Mouse (Mus musculus) lung, adult 2 months (tissue): ENCODE results near the gene Setd5. TPM values are rescaled to one million over a fixed set of nuclear protein-coding genes. Genes with fewer than 3 reads are reported as not detected.
A peak's percentile ranks its signal among the peaks of the same experiment; 100 is the strongest.

ENCODE experiments used
- DNase-seq: peaks from one replicate; pipeline ENCODE4 v3.0.0; 2022
- H3K4me1 ChIP-seq: fragments of 200-500 bp; 2 replicates; pipeline ENCODE4 v1.6.1; 2011; ENCODE audit warnings: low read length; ENCODE audit not compliant: control insufficient read depth, insufficient read depth
- H3K4me3 ChIP-seq: fragments of 200-500 bp; replicated peaks from 2 replicates; pipeline ENCODE3; 2011; ENCODE audit warnings: low read depth, mild to moderate bottlenecking, control low read depth, low read length; ENCODE audit errors: extremely low read depth
- CTCF ChIP-seq: fragments of 200-500 bp; IDR thresholded peaks from 2 replicates; pipeline ENCODE4 v1.5.1; 2011; ENCODE audit warnings: mild to moderate bottlenecking, low read length, control low read depth; ENCODE audit not compliant: insufficient read depth
- POLR2A ChIP-seq: fragments of 200-500 bp; IDR thresholded peaks from 2 replicates; pipeline ENCODE4 v1.6.1; 2011; ENCODE audit warnings: low read depth, mild to moderate bottlenecking, control low read depth, low read length, borderline replicate concordance; ENCODE audit errors: extremely low read depth
- WGBS: fragments of 180-500 bp; shearing (Covaris S2); methylation state at CpG from one replicate; pipeline ENCODE4 v1.1.7; 2018; 5-methylcytosine and 5-hydroxymethylcytosine counted together
- polyA plus RNA-seq: library from polyadenylated mRNA; depleted of rRNA; stranded (reverse); fragments of >200 nt; gene quantifications from 2 replicates; pipeline ENCODE4 v1.2.3, GENCODE M21; 2012

Setd5 gene
- polyA plus RNA-seq, 1 experiment: 30.6 TPM

GRCm38 (mm10) chr6:113172568-113172967, 95.4 kb downstream of the Setd5 start:
- H3K4me1 ChIP-seq: no peaks in the 10 kb centered on the region
- no peak overlapping the region for H3K4me3 ChIP-seq
- WGBS: 73% methylated on average over 1 of the region's 1 CpGs
- DNase-seq: peak; percentile 60
- TF ChIP-seq CTCF (peak; percentile 69), POLR2A (no peak)

GRCm38 (mm10) chr6:113175469-113175868, 98.3 kb downstream of the Setd5 start:
- no peaks in the 10 kb centered on the region for H3K4me1 ChIP-seq
- DNase-seq: no peak
- no peak overlapping the region for H3K4me3 ChIP-seq
- 89% methylated on average over 3 of the region's 3 CpGs for WGBS
- no peak for TF ChIP-seq CTCF
- TF ChIP-seq POLR2A: no peak

- Histone ChIP-seq H3K4me3 (no peak overlapping the region), H3K4me1 (no peaks in the 10 kb centered on the region)
- 85% methylated on average over 8 of the region's 8 CpGs for WGBS
- TF ChIP-seq CTCF: no peak
- no peak for TF ChIP-seq POLR2A
- no peak for DNase-seq
Measured at GRCm38 (mm10) chr6:113176613-113177012, 99.4 kb downstream of the Setd5 start.

- no peak for DNase-seq
- WGBS: 22% methylated on average over 14 of the region's 14 CpGs
- Histone ChIP-seq H3K4me3 (no peak overlapping the region), H3K4me1 (no peaks in the 10 kb centered on the region)
- TF ChIP-seq CTCF (no peak), POLR2A (no peak)
Measured at GRCm38 (mm10) chr6:113178286-113179194, 101.4 kb downstream of the Setd5 start.

- WGBS: 41% methylated on average over 4 of the region's 4 CpGs
- H3K4me3 ChIP-seq: no peak overlapping the region
- no peak for DNase-seq
Measured at GRCm38 (mm10) chr6:113179195-113179733, 102.1 kb downstream of the Setd5 start.

GRCm38 (mm10) chr6:113184163-113184562, 107.0 kb downstream of the Setd5 start:
- no peak overlapping the region for H3K4me3 ChIP-seq
- 49% methylated on average over 9 of the region's 9 CpGs for WGBS
- no peaks in the 10 kb centered on the region for H3K4me1 ChIP-seq
- TF ChIP-seq POLR2A (no peak), CTCF (no peak)
- DNase-seq: no peak

More at GRCm38 (mm10) chr6:113179195-113179733, 102.1 kb downstream of the Setd5 start:
- TF ChIP-seq CTCF: no peak
- TF ChIP-seq POLR2A: no peak
- H3K4me1 ChIP-seq: no peaks in the 10 kb centered on the region

- Histone ChIP-seq H3K4me3 (no peak overlapping the region), H3K4me1 (no peaks in the 10 kb centered on the region)
- no peak for DNase-seq
- no peak for TF ChIP-seq CTCF
- no peak for TF ChIP-seq POLR2A
- 70% methylated on average over 21 of the region's 21 CpGs for WGBS
Measured at GRCm38 (mm10) chr6:113184866-113185525, 107.8 kb downstream of the Setd5 start.

- TF ChIP-seq CTCF (no peak), POLR2A (no peak)
- no peaks in the 10 kb centered on the region for H3K4me1 ChIP-seq
- no peak overlapping the region for H3K4me3 ChIP-seq
- DNase-seq: peak; percentile 23
- 4% methylated on average over 46 of the region's 46 CpGs for WGBS
Measured at GRCm38 (mm10) chr6:113193765-113194460, 116.7 kb downstream of the Setd5 start.

GRCm38 (mm10) chr6:113194517-113194840, 117.3 kb downstream of the Setd5 start:
- Histone ChIP-seq H3K4me1 (no peaks in the 10 kb centered on the region), H3K4me3 (no peak overlapping the region)
- TF ChIP-seq CTCF: no peak
- TF ChIP-seq POLR2A: no peak
- DNase-seq: no peak
- WGBS: 6% methylated on average over 5 of the region's 5 CpGs
